Mouse (Mus musculus) neural tube, embryonic 11.5 days (tissue): ENCODE data around the gene Tom1. TPM values are rescaled to one million over a fixed set of nuclear protein-coding genes. Genes with fewer than 3 reads are reported as not detected.

Source experiments
- ATAC-seq: fragments of 200-750 bp; cut with Nextera tagmentation; 2 replicates; pipeline ENCODE4 v1.8.0; 2017; ENCODE audit warnings: moderate number of reproducible peaks, mild to moderate bottlenecking, moderate TSS enrichment, moderate library complexity; ENCODE audit not compliant: insufficient read depth, low FRiP score, low TSS enrichment
- DNase-seq: peaks from one replicate; pipeline ENCODE4 v3.0.0-alpha.2; 2015; ENCODE audit warnings: low spot score
- H3K27ac ChIP-seq: fragments of 300-500 bp; sonication (generic); 2 replicates; pipeline ENCODE4 v1.5.1; 2014; ENCODE audit warnings: low read depth, mild to moderate bottlenecking, low read length
- H3K27me3 ChIP-seq: fragments of 300-500 bp; sonication (generic); 2 replicates; pipeline ENCODE4 v1.6.1; 2014; ENCODE audit warnings: mild to moderate bottlenecking, low read length, mixed read lengths; ENCODE audit not compliant: control insufficient read depth, insufficient read depth
- H3K36me3 ChIP-seq: fragments of 300-500 bp; sonication (generic); 2 replicates; pipeline ENCODE4 v1.6.1; 2014; ENCODE audit warnings: mild to moderate bottlenecking, low read length, moderate library complexity, mixed read lengths; ENCODE audit not compliant: control insufficient read depth, insufficient read depth
- H3K4me1 ChIP-seq: fragments of 300-500 bp; sonication (generic); 2 replicates; pipeline ENCODE4 v1.6.1; 2014; ENCODE audit warnings: low read length, mixed read lengths; ENCODE audit not compliant: control insufficient read depth, insufficient read depth
- H3K4me2 ChIP-seq: fragments of 300-500 bp; sonication (generic); 2 replicates; pipeline ENCODE4 v1.6.1; 2014; ENCODE audit warnings: low read depth, mild to moderate bottlenecking, moderate library complexity
- H3K4me3 ChIP-seq: fragments of 300-500 bp; sonication (generic); 2 replicates; pipeline ENCODE4 v1.5.1; 2014; ENCODE audit warnings: low read depth, low read length
- H3K9ac ChIP-seq: fragments of 300-500 bp; sonication (generic); 2 replicates; pipeline ENCODE4 v1.6.1; 2014; ENCODE audit warnings: mild to moderate bottlenecking, low read length
- H3K9me3 ChIP-seq: fragments of 300-500 bp; sonication (generic); 2 replicates; pipeline ENCODE4 v1.6.1; 2016; ENCODE audit warnings: low read length; ENCODE audit not compliant: control insufficient read depth
- whole genome bisulfite sequencing: fragments of 180-500 bp; shearing (Covaris S2); extraction: QIAGEN DNeasy Blood & Tissue Kit; methylation state at CpG from one replicate; pipeline ENCODE4 v1.1.7; 2014; 5-methylcytosine and 5-hydroxymethylcytosine counted together
- polyA plus RNA-seq: library from polyadenylated mRNA; unstranded; fragments of >200 nt; fragmentation: Nextera tagmentation; extraction: Ambion mirVana; gene quantifications from 2 replicates; pipeline ENCODE4 v1.2.1, GENCODE M21; 2014

The Tom1 gene
- polyA plus RNA-seq, 1 experiment from 2014 or later = 38.6 TPM

DNA sequence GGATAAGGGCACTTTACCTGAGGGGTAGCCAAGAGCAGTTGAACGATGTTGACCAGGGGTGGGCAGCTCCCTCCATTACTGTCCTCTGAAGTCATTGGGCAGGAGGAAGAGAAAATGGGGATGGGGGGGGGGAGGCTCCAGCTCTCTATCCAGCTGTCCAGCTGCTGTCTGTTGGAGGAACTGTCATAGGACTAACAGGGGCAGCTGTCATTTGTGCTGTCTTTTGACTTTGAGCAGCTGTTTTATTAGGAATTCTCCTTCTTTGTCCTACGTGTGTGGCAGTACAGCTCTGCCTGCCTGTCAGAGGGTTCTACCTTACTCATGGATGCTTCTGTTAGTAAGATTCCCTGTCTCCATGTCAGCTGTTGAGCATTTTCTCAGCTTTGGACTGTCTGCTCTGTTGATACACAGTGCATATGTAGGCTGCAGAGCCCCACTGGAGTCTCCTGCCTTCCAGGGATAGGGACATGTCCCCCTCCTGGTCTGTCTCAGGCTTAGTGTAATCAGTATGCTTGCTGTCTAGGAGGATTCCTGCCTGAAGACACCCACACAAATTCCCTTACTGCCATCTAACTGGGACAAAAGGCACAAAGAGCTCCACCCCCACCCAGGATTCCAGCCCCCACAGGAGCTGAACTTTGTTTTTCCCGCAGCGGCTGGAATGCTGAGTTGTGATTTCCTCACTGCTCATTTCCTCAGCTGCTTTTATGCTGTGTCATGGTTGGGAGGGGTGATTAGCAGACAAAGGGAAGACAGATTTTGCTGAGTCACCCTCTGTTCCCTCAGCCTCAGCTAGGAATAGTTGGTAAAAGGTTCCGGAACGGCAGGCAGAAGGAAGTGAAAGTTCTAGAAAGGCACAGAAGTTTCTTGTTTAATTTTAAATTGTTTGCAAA lies 55.7 kb downstream of the Tom1 start:
- DNase-seq (peak; percentile 77), ATAC-seq (no peak)
- Histone ChIP-seq H3K27ac (no peak overlapping the region), H3K36me3 (no peaks in the 10 kb centered on the region), H3K27me3 (no peaks in the 10 kb centered on the region), H3K4me1 (no peaks in the 10 kb centered on the region), H3K4me3 (no peak overlapping the region), H3K9me3 (no peaks in the 10 kb centered on the region), H3K4me2 (0 out of 2 replicates have a peak overlapping the region, but pooled peaks have one; percentile 7), H3K9ac (peak overlapping the region; percentile 22; the same call in 1 of the 2 replicates)
- 32% methylated on average over 6 of the region's 6 CpGs for WGBS

DNA sequence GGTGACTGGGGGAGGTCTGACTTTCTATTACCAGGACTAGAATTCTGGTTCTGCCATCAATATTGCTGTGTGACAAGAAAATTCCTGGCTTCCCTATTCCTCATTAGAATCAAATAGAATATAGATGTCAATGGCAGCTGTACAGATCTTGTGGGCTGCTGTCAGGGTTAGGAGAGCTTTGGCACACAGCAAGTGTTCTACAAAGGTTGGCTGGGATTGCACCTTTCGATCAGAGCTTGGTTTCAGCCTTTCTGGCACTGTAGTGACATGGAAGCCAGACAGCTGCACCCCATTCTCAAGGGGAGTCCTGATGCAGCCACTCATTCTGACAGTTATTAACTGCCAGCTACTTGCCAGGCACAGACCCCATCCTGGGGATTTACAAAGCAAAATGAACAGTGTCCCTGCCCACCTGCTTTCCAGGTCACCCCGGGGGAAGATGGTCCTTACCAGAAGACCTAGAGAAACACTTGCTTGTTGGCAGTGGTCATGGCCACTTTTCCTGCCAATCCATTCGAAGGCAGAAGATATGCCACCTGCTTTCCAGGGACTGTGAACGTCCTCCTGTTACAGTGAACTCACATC lies 57.4 kb downstream of the Tom1 start:
- H3K4me1 ChIP-seq = no peaks in the 10 kb centered on the region
- no peak for ATAC-seq
- H3K4me2 ChIP-seq = no peak overlapping the region
- H3K9ac ChIP-seq = no peak overlapping the region; the same call in 1 of the 2 replicates
- H3K9me3 ChIP-seq = no peaks in the 10 kb centered on the region
- 87% methylated on average over 4 of the region's 4 CpGs for WGBS
- DNase-seq = no peak
- no peak overlapping the region for H3K27ac ChIP-seq
- no peaks in the 10 kb centered on the region for H3K27me3 ChIP-seq
- no peak overlapping the region for H3K4me3 ChIP-seq
- no peaks in the 10 kb centered on the region for H3K36me3 ChIP-seq

- H3K4me2 ChIP-seq = peak within 1 kb of the TSS; percentile 85
- H3K27ac ChIP-seq = no peak within 1 kb of the TSS
- H3K27me3 ChIP-seq = no peaks in the 10 kb centered on the region
- H3K36me3 ChIP-seq = no peaks in the 10 kb centered on the region
- peak; percentile 92 for DNase-seq
- H3K4me1 ChIP-seq = no peaks in the 10 kb centered on the region
- H3K9ac ChIP-seq = peak within 1 kb of the TSS; percentile 69
- WGBS = under 1% methylated on average over 36 of the region's 36 CpGs
- H3K9me3 ChIP-seq = no peaks in the 10 kb centered on the region
- peak; percentile 91 for ATAC-seq
- H3K4me3 ChIP-seq = peak within 1 kb of the TSS; percentile 54
Measured at GRCm38 (mm10) chr8:75093399-75094156, 60.1 kb downstream of the Tom1 start, which contains the start of gene Hmox1. Gene Hmox1, plus strand, starts transcription at chr8:75093621.

DNA sequence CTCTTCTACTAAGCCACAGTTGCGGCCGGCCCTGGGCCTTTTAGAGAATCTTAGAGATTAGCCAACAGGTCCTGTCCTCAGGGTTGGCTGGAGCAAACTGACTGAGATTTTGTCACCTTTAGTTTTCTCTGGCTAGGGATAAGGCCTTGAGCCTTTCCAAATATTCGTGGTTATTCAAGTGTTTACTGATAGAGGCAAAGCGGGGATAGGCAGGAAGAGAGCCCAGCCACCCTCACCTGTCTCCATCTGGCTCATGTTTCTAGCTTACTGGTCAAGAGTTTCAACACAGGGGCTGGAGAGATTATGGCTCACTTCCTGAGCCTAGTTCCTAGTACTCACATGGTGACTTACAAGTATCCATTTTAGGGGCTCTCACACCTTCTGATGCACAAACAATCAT lies 69.5 kb downstream of the Tom1 start:
- Histone ChIP-seq H3K9ac (no peak overlapping the region), H3K4me3 (no peak overlapping the region), H3K4me2 (no peak overlapping the region), H3K36me3 (no peaks in the 10 kb centered on the region), H3K4me1 (no peaks in the 10 kb centered on the region), H3K27ac (no peak overlapping the region), H3K9me3 (no peaks in the 10 kb centered on the region), H3K27me3 (no peaks in the 10 kb centered on the region)
- WGBS = 90% methylated on average over 4 of the region's 4 CpGs
- ATAC-seq (no peak), DNase-seq (no peak)

GRCm38 (mm10) chr8:75103376-75103878 lies 69.9 kb downstream of the Tom1 start:
- ATAC-seq (peak; percentile 48; the same call in 1 of the 2 replicates), DNase-seq (peak; percentile 16)
- Histone ChIP-seq H3K36me3 (no peaks in the 10 kb centered on the region), H3K27ac (no peak overlapping the region), H3K27me3 (no peaks in the 10 kb centered on the region), H3K4me2 (no peak overlapping the region), H3K9ac (no peak overlapping the region), H3K4me1 (no peaks in the 10 kb centered on the region), H3K9me3 (no peaks in the 10 kb centered on the region), H3K4me3 (no peak overlapping the region)
- 27% methylated on average over 8 of the region's 8 CpGs for WGBS

- Histone ChIP-seq H3K4me1 (peaks cover 10% of the 10 kb centered on the region; the same call in 1 of the 2 replicates), H3K27ac (peak overlapping the region; percentile 69; the same call in 1 of the 2 replicates), H3K27me3 (no peaks in the 10 kb centered on the region), H3K4me3 (peak overlapping the region; percentile 81), H3K36me3 (peaks cover 3% of the 10 kb centered on the region; the same call in 1 of the 2 replicates), H3K9ac (peak overlapping the region; percentile 88), H3K4me2 (peak overlapping the region; percentile 71), H3K9me3 (no peaks in the 10 kb centered on the region)
- ATAC-seq (peak; percentile 85), DNase-seq (peak; percentile 84)
- 2% methylated on average over 9 of the region's 9 CpGs for WGBS
Measured at GRCm38 (mm10) chr8:75108527-75109235, 75.2 kb downstream of the Tom1 start.

GRCm38 (mm10) chr8:75109236-75109967 lies 75.9 kb downstream of the Tom1 start, which contains the start of gene Mcm5:
Gene Mcm5, plus strand, starts transcription at chr8:75109569.
- Histone ChIP-seq H3K27me3 (no peaks in the 10 kb centered on the region), H3K36me3 (peaks cover 8% of the 10 kb centered on the region; the same call in 1 of the 2 replicates), H3K9me3 (no peaks in the 10 kb centered on the region), H3K4me2 (peak within 1 kb of the TSS; percentile 71), H3K9ac (peak within 1 kb of the TSS; percentile 88), H3K4me3 (peak within 1 kb of the TSS; percentile 81), H3K27ac (peak within 1 kb of the TSS; percentile 69; the same call in 1 of the 2 replicates), H3K4me1 (peaks cover 10% of the 10 kb centered on the region; the same call in 1 of the 2 replicates)
- DNase-seq = peak; percentile 99
- WGBS = under 1% methylated on average over 58 of the region's 59 CpGs
- peak; percentile 98 for ATAC-seq
